Mouse (Mus musculus) kidney, adult 10 weeks (tissue): ENCODE data around the gene Ifitm3. TPM values are rescaled to one million over a fixed set of nuclear protein-coding genes. Genes with fewer than 3 reads are reported as not detected.

Source experiments
- polyA plus RNA-seq: library from polyadenylated mRNA; stranded (reverse); fragments of 350-450 nt; fragmentation: Illumina TruSeq; extraction: RNeasy Lipid Tissue Mini Kit (QIAGEN cat#74804); gene quantifications from one replicate; pipeline ENCODE4 v1.2.3, GENCODE M21; 2014; ENCODE audit warnings: low read depth, low replicate concordance

The Ifitm3 gene
- polyA plus RNA-seq: 4.6 TPM

GRCm38 (mm10) chr7:141010593-141010992, at the start of gene Ifitm3:
TSS of gene Ifitm3 (minus strand) at chr7:141010770.

GRCm38 (mm10) chr7:141028831-141029230, 18.3 kb upstream of the Ifitm3 start, which contains the start of gene Gm17387:
TSS of gene Gm17387 (plus strand) at chr7:141029131.

GRCm38 (mm10) chr7:141017824-141018223, 7.3 kb upstream of the Ifitm3 start, which contains the start of gene Ifitm6:
TSS of gene Ifitm6 (minus strand) at chr7:141017924.

GRCm38 (mm10) chr7:140966921-140967320, 43.6 kb downstream of the Ifitm3 start, which contains the start of gene Ifitm1:
TSS of gene Ifitm1 (plus strand) at chr7:140967221.

Other genes with a start within 250 kb of the Ifitm3 start
- 135 TPM for gene Cyp2e1, start 247.0 kb downstream of the Ifitm3 start, polyA plus RNA-seq
- gene Syce1, start 222.9 kb downstream of the Ifitm3 start, polyA plus RNA-seq: not detected
- 1.1 TPM for gene Zfp941, start 188.6 kb downstream of the Ifitm3 start, polyA plus RNA-seq
- gene Urah, start 175.8 kb downstream of the Ifitm3 start, polyA plus RNA-seq: 2.1 TPM
- not detected for gene Scgb1c1, start 165.2 kb downstream of the Ifitm3 start, polyA plus RNA-seq
- gene Odf3, start 163.0 kb downstream of the Ifitm3 start, polyA plus RNA-seq: not detected
- gene Gm45785, start 154.4 kb downstream of the Ifitm3 start, polyA plus RNA-seq: not detected
- gene Ric8a, start 153.8 kb downstream of the Ifitm3 start, polyA plus RNA-seq: 4.2 TPM
- 3.2 TPM for gene Bet1l, start 153.2 kb downstream of the Ifitm3 start, polyA plus RNA-seq
- gene Psmd13, start 128.8 kb downstream of the Ifitm3 start, polyA plus RNA-seq: 149 TPM
- 4.8 TPM for gene Sirt3, start 128.5 kb downstream of the Ifitm3 start, polyA plus RNA-seq
- not detected for gene Cox8b, start 110.3 kb downstream of the Ifitm3 start, polyA plus RNA-seq
- gene Nlrp6, start 89.9 kb downstream of the Ifitm3 start, polyA plus RNA-seq: 5.4 TPM
- gene Pgghg, start 69.4 kb downstream of the Ifitm3 start, polyA plus RNA-seq: 1.1 TPM
- not detected for gene Ifitm5, start 60.5 kb downstream of the Ifitm3 start, polyA plus RNA-seq
- gene Gm45717, start 54.8 kb downstream of the Ifitm3 start, polyA plus RNA-seq: not detected
- gene Ifitm2, start 54.8 kb downstream of the Ifitm3 start, polyA plus RNA-seq: 44.1 TPM
- 5.3 TPM for gene Ifitm1, start 43.5 kb downstream of the Ifitm3 start, polyA plus RNA-seq
- not detected for gene Ifitm6, start 7.2 kb upstream of the Ifitm3 start, polyA plus RNA-seq
- not detected for gene Gm17387, start 18.4 kb upstream of the Ifitm3 start, polyA plus RNA-seq
- not detected for gene B4galnt4, start 50.3 kb upstream of the Ifitm3 start, polyA plus RNA-seq
- gene Pkp3, start 67.4 kb upstream of the Ifitm3 start, polyA plus RNA-seq: not detected
- gene Sigirr, start 89.8 kb upstream of the Ifitm3 start, polyA plus RNA-seq: 3.4 TPM
- gene Ano9, start 107.0 kb upstream of the Ifitm3 start, polyA plus RNA-seq: 6.5 TPM
- 28.9 TPM for gene Ptdss2, start 111.6 kb upstream of the Ifitm3 start, polyA plus RNA-seq
- gene Rnh1, start 162.1 kb upstream of the Ifitm3 start, polyA plus RNA-seq: 0.89 TPM
- gene Hras, start 183.2 kb upstream of the Ifitm3 start, polyA plus RNA-seq: 9.9 TPM
- 0.69 TPM for gene Lrrc56, start 183.4 kb upstream of the Ifitm3 start, polyA plus RNA-seq
- gene Lmntd2, start 203.3 kb upstream of the Ifitm3 start, polyA plus RNA-seq: 0.20 TPM
- 5.0 TPM for gene Rassf7, start 205.1 kb upstream of the Ifitm3 start, polyA plus RNA-seq
- 13.1 TPM for gene Phrf1, start 218.0 kb upstream of the Ifitm3 start, polyA plus RNA-seq